Mouse (Mus musculus): ENCODE measurements at regions not wholly inside any gene's neighbourhood (a gene's known extent, or its start where the extent isn't known, plus 50 kb on each side); places are given as distances from the start of the nearest gene placed in this dataset.

DNA sequence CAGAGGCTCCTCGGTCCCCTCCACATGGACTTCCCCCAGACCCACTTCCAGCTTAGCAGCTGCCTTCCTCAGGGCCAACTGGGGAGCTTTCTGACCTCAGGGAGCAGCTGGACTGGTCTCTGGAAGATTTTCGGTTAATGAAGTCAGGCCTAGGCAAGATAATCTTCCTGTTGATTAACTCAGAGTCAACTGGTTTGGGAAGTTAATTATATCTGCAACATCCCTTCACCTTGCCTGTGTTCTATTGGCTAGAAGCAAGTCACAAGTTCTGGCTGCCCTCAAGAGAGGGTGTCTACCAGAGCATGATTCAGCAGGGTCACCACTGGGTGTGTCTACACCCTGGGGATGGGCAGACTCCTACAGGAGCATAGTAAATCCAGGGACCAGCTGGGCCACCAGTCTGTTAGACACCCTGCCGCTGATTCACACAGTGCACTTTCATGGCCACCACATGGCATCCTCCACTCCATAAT lies 53.9 kb upstream of the Maml3 start:
- intact Hi-C loops (cut with DNase I): no loop called here
- no peak for DNase-seq (ENCODE audit: low spot score in 2 of 2)

GRCm38 (mm10) chr3:52161688-52162087 lies 56.8 kb upstream of the Maml3 start:
- intact Hi-C loops (cut with DNase I): no loop called here
- DNase-seq (ENCODE audit: low spot score in 2 of 2): no peak

DNA sequence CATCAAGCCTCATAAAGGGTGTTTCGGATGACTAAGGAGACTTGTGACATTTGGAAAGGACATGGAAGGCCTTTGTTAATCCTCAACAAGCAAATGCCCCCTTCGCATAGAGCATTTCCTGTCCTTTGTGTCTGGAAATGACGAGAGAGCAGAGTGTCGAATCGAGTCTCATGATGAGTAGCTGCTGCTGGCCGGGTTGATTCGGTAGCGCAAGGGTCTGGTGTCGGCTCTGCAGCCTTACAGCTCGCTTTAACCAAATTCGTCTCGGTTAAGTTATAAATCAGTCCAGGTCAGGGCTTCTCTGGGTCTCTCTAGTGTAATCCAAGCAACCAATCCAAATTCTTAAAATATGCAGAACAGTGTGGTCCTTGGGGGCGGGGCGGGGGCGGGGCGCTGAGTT lies 59.1 kb upstream of the Maml3 start:
- intact Hi-C loops (cut with DNase I): no loop called here
- DNase-seq (ENCODE audit: low spot score in 2 of 2): no peak

GRCm38 (mm10) chr3:52167420-52167819 lies 62.5 kb upstream of the Maml3 start:
- intact Hi-C loops (cut with DNase I): no loop called here
- DNase-seq (ENCODE audit: low spot score in 2 of 2): no peak

- DNase-seq (ENCODE audit: low spot score in 2 of 2): no peak
- intact Hi-C loops (cut with DNase I): no loop called here
Measured at GRCm38 (mm10) chr3:52170847-52171246, 66.0 kb upstream of the Maml3 start.

DNA sequence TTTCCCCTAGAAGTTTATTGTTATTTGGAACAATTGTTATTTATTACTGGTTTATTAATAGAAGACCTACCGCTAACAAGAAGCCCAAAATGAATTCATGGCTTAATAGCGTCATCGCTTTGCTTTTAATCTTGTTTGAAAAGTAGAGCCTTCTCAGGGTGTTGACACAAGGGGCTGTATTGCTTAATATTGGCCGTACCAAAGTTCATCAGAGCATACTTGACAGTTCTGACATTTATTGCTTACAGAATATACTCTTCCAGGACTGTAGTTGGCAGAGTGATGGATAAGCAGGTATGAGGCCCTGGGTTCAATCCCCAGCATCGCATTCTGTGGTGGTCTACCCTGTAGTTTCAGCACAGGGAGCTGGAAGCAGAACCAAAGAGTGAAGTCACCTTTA lies 66.4 kb upstream of the Maml3 start:
- DNase-seq (ENCODE audit: low spot score in 2 of 2): no peak
- intact Hi-C loops (cut with DNase I): no loop called here

DNA sequence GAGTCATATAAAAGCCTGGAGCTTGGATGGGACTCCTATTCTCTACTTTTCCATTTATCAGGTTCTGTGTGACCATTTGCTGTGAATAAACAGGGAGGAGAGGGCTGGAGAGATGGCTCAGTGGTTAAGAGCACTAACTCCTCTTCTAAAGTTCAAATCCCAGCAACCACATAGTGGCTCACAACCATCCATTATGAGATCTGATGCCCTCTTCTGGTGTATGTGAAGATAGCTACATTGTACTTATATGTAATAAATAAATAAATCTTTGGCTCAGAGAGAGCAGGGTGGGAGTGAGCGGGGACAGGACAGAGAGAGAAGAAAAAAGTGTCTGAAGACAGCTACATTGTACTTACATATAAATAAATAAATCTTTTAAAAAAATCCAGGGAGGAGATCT lies 68.6 kb upstream of the Maml3 start:
- DNase-seq (ENCODE audit: low spot score in 2 of 2): no peak
- intact Hi-C loops (cut with DNase I): no loop called here

DNA sequence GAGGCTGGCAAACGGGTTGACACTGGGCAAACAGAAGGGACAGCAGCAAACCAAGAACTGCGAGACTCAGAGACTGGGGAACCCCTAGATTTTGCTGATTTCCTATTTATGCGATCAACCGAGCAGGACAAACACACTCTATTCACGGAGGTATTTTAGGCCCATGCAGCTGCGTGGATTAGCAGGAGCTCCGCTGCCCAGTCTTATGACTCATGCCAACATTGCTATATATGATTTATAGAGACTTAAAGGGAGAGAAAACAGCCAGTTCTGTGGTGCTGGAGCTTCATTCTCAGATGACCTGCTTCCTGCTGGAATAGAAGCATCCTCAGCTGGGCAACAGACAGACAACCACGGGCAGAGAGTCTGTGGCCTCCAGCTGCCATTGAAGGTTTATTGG lies 71.2 kb upstream of the Maml3 start:
- peak in 1 of 2 experiments; percentile 61 for DNase-seq (ENCODE audit: low spot score in 2 of 2)
- intact Hi-C loops (cut with DNase I): loop anchor here (5.0 kb wide), 1 partner anchor 74 kb away; no protein-coding TSS in a partner anchor

GRCm38 (mm10) chr3:52178851-52179250 lies 74.0 kb upstream of the Maml3 start:
- DNase-seq (ENCODE audit: low spot score in 2 of 2): no peak
- intact Hi-C loops (cut with DNase I): loop anchor here (5.0 kb wide), 1 partner anchor 77 kb away; no protein-coding TSS in a partner anchor

DNA sequence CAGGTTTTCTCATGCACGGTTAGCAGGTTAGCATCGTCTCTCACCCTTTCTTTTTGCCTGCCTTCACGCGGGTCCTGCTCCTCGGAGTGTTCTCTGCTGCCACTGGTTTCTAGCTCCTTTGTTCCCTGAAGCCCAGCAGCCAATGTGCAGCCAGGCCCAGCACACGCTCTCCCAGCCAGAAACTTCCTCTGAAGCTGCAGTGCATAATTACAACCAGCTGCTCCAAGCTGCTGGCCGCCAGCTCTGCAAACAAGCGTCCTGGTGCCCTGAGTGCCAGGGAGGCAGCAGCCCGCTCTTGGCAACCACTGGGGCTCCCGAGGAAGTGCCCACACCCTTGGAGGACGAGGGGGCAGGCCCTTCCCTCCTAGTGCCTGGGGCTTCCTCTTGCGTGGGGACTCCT lies 74.8 kb upstream of the Maml3 start:
- intact Hi-C loops (cut with DNase I): loop anchor here (5.0 kb wide), 1 partner anchor 77 kb away; no protein-coding TSS in a partner anchor

GRCm38 (mm10) chr3:52180306-52180705 lies 75.4 kb upstream of the Maml3 start:
- intact Hi-C loops (cut with DNase I): no loop called here
- DNase-seq (ENCODE audit: low spot score in 2 of 2): no peak

More for the DNA sequence above, 74.8 kb upstream of the Maml3 start:
- peak; percentile 42 to 75 for DNase-seq (ENCODE audit: low spot score in 2 of 2)

GRCm38 (mm10) chr3:52180785-52181184 lies 75.9 kb upstream of the Maml3 start:
- intact Hi-C loops (cut with DNase I): no loop called here
- peak in 1 of 2 experiments; percentile 37 for DNase-seq (ENCODE audit: low spot score in 2 of 2)

GRCm38 (mm10) chr3:52181326-52182101 lies 76.6 kb upstream of the Maml3 start:
- DNase-seq (ENCODE audit: low spot score in 2 of 2): no peak
- intact Hi-C loops (cut with DNase I): no loop called here

GRCm38 (mm10) chr3:52184241-52184640 lies 79.4 kb upstream of the Maml3 start:
- peak in 1 of 2 experiments; percentile 50 for DNase-seq (ENCODE audit: low spot score in 2 of 2)
- intact Hi-C loops (cut with DNase I): no loop called here

GRCm38 (mm10) chr3:52185351-52185750 lies 80.5 kb upstream of the Maml3 start:
- intact Hi-C loops (cut with DNase I): no loop called here
- no peak for DNase-seq (ENCODE audit: low spot score in 2 of 2)

GRCm38 (mm10) chr3:52187401-52187801 lies 80.7 kb upstream of the Foxo1 start:
- DNase-seq (ENCODE audit: low spot score in 2 of 2): no peak
- intact Hi-C loops (cut with DNase I): no loop called here

DNA sequence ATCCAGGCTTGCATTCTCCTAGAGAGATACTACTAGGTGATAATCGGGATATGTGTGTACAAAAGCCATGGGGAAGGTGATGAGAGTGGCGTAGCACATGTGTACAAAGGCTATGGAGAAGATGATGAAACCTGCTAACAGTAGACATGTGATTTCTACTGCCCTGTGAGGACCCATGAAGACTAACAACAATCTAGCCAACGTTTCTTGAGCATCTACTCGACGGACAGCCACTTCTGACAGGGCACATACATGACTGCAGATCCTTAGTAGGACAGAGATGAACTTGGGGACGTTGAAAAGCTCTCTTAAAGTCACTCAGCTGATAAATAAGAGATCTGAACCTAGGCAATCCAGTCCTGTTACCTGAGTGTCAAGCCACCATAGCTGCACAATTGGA lies 79.8 kb upstream of the Foxo1 start:
- DNase-seq (ENCODE audit: low spot score in 2 of 2): no peak
- intact Hi-C loops (cut with DNase I): no loop called here

DNA sequence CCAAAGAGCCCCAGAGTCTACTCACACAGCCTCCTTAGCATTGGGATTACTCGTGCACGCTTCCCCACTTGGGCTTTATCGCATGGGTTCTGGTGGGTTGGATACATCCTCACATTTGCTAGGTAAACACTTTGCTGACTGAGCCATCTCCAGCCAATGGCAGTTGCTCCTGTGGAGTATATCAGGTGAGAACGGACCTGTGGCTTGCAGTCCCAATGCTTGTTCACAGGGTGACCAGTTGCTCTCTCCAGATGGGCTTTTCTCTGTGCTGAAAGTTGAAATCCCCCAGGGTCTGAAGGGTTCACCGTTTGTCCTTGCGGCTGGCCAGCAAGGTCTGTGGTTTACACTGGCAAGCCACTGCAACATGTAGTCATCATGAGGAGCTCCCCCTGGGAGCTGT lies 79.1 kb upstream of the Foxo1 start:
- DNase-seq (ENCODE audit: low spot score in 2 of 2): no peak
- intact Hi-C loops (cut with DNase I): no loop called here

DNA sequence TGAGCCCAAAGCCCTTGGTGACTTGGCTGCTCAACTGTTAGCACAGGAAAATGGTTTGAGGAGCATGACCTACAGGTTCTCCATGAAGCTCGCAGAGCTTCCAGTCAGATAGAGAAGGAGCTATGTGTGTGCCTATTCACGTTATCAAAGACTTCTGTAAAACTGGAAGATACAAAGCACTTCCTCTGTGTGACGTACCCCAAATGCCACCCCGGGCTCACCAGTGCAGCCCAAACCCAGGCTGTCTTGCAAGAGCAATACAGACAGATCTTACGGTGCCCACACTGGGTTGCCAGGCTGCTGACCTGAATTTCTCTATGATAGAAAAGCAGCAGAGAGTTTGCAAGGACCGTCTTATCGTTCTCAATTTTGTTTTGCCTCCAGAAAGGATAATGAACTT lies 78.1 kb upstream of the Foxo1 start:
- DNase-seq (ENCODE audit: low spot score in 2 of 2): no peak

GRCm38 (mm10) chr3:52193026-52193425 lies 75.1 kb upstream of the Foxo1 start:
- DNase-seq (ENCODE audit: low spot score in 2 of 2): no peak
- intact Hi-C loops (cut with DNase I): no loop called here

More for the DNA sequence above, 78.1 kb upstream of the Foxo1 start:
- intact Hi-C loops (cut with DNase I): no loop called here

DNA sequence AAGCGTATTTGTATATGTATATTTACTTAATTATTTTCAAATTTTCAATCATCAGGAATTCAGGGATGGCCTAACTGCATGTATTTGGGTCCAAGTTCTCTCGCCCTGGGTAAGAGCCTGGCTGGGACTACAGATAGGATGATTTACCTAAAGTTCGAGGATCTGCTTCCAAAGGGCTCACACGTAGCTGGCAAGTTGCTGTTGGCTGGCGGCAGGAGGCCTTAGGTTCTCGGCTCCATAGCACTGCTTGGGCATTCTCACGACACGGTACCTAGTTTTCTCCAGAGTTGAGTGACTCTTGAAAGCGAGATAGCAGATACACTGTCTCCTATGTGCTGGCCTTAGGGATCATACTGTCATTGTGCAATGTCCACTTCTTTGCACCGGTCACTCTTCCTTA lies 73.9 kb upstream of the Foxo1 start:
- DNase-seq (ENCODE audit: low spot score in 2 of 2): no peak
- intact Hi-C loops (cut with DNase I): no loop called here

Measured in left cerebral cortex, postnatal 25 days (tissue).